Comparison of ENCODE assay signal across 26 mouse cellular contexts in genomic region chr1:78732290-78732689, GRCm38 (mm10).
DNase-seq lines count a peak whose midpoint lies in the region; ATAC-seq and TF ChIP-seq lines count a peak whose summit lies in the region.
"Had no signal": no experiment of that assay in that cellular context is flagged by ENCODE, and none has a peak within 500 bp of the region (broad histone marks: within the 10 kb centered on the region; RNA-seq: fewer than 3 reads in every experiment).

No protein-coding gene starts in this region.

- H3K27ac ChIP-seq in lung, embryonic 16.5 days (ENCODE audit: low read length), result no peak overlapping the region
- no peak overlapping the region for H3K27ac ChIP-seq in hindbrain, embryonic 12.5 days
- H3K27ac ChIP-seq: embryonic facial prominence, embryonic 10.5 days; embryonic facial prominence, embryonic 13.5 days; forebrain, embryonic 13.5 days; hindbrain, embryonic 10.5 days; hindbrain, embryonic 14.5 days; hindbrain, postnatal 0 days had no signal

- no peaks in the 10 kb centered on the region for H3K4me1 ChIP-seq in lung, embryonic 16.5 days (replicated peaks; ENCODE audit: control insufficient read depth, insufficient read depth, low read length)
- no peaks in the 10 kb centered on the region for H3K4me1 ChIP-seq in hindbrain, embryonic 12.5 days
- H3K4me1 ChIP-seq: embryonic facial prominence, embryonic 13.5 days; forebrain, embryonic 13.5 days; hindbrain, embryonic 10.5 days had no signal

- no peaks in the 10 kb centered on the region for H3K36me3 ChIP-seq in lung, embryonic 16.5 days (ENCODE audit: control insufficient read depth, insufficient read depth, low read length)
- no peaks in the 10 kb centered on the region for H3K36me3 ChIP-seq in hindbrain, embryonic 12.5 days
- H3K36me3 ChIP-seq: embryonic facial prominence, embryonic 10.5 days; embryonic facial prominence, embryonic 13.5 days; hindbrain, embryonic 10.5 days had no signal

- 49% methylated on average over 9 of the region's 9 CpGs for WGBS in lung, embryonic 16.5 days
- whole genome bisulfite sequencing in hindbrain, embryonic 12.5 days, result 85% methylated on average over 9 of the region's 9 CpGs

- no peak overlapping the region for H3K9ac ChIP-seq in lung, embryonic 16.5 days (ENCODE audit: low read length)
- no peak overlapping the region for H3K9ac ChIP-seq in hindbrain, embryonic 12.5 days
- H3K9ac ChIP-seq: embryonic facial prominence, embryonic 13.5 days; forebrain, embryonic 13.5 days; hindbrain, embryonic 14.5 days had no signal

- peak; percentile 50 for DNase-seq in heart, adult 11 months
- no peak for DNase-seq in heart, postnatal 10 days
- DNase-seq in lung, adult 18-20 months, result no peak
- peak; percentile 11 for DNase-seq in brain, embryonic 14.5 days (ENCODE audit: low read depth)
- DNase-seq: adrenal gland, adult 2 months; adrenal gland, postnatal 14 days; cerebellum, adult 11-12 months; cerebellum, adult 8-10 months; cerebellum, postnatal 10 days; cerebellum, postnatal 36 days; embryo, embryonic 11 days; gastrocnemius, postnatal 10 days; gastrocnemius, postnatal 36 days; heart, postnatal 36 days had no signal

- no peak overlapping the region for H3K4me2 ChIP-seq in lung, embryonic 16.5 days (ENCODE audit: low read depth, low read length)
- H3K4me2 ChIP-seq in hindbrain, embryonic 12.5 days (replicated peaks), result no peak overlapping the region
- H3K4me2 ChIP-seq: embryonic facial prominence, embryonic 13.5 days; forebrain, embryonic 13.5 days; heart, embryonic 11.5 days; hindbrain, embryonic 14.5 days had no signal

- H3K9me3 ChIP-seq in lung, embryonic 16.5 days (ENCODE audit: control insufficient read depth, low read length), result no peaks in the 10 kb centered on the region
- H3K9me3 ChIP-seq in hindbrain, embryonic 12.5 days (replicated peaks), result no peaks in the 10 kb centered on the region
- H3K9me3 ChIP-seq: embryonic facial prominence, embryonic 13.5 days; forebrain, embryonic 13.5 days; hindbrain, embryonic 10.5 days had no signal

- peak; percentile 79 for ATAC-seq in lung, embryonic 16.5 days (ENCODE audit: low read depth)
- no peak for ATAC-seq in hindbrain, embryonic 12.5 days (ENCODE audit: low FRiP score)
- ATAC-seq: CD4-positive, CD25-positive, alpha-beta regulatory T cell, adult 4 months; forebrain, embryonic 13.5 days; hindbrain, postnatal 0 days; inflammation-experienced regulatory T-cells, adult 6 months had no signal

- no peaks in the 10 kb centered on the region for H3K27me3 ChIP-seq in lung, embryonic 16.5 days (ENCODE audit: control insufficient read depth, insufficient read depth, low read depth, low read length)
- no peaks in the 10 kb centered on the region for H3K27me3 ChIP-seq in hindbrain, embryonic 12.5 days
- H3K27me3 ChIP-seq: embryonic facial prominence, embryonic 13.5 days; forebrain, embryonic 13.5 days had no signal

- no peak for TF ChIP-seq POLR2A in brain, embryonic 14.5 days (IDR thresholded peaks at IDR 0.05; ENCODE audit: borderline replicate concordance, extremely low read depth, insufficient read depth, insufficient read length, poor library complexity, severe bottlenecking)

- TF ChIP-seq CTCF in brain, embryonic 14.5 days (IDR thresholded peaks at IDR 0.05; ENCODE audit: borderline replicate concordance, extremely low read depth, insufficient read depth, insufficient read length), result no peak

- intact Hi-C loops in heart, postnatal 10 days (cut with DNase I), result no loop called here

- no peak overlapping the region for H3K4me3 ChIP-seq in lung, embryonic 16.5 days (ENCODE audit: low read length)
- no peak overlapping the region for H3K4me3 ChIP-seq in hindbrain, embryonic 12.5 days
- H3K4me3 ChIP-seq: embryonic facial prominence, embryonic 10.5 days; embryonic facial prominence, embryonic 13.5 days; erythroblast, embryonic 14.5 days; forebrain, embryonic 13.5 days; hindbrain, embryonic 10.5 days had no signal

Comparison
In these comparisons a context has a peak if more than half of its experiments do, and no peak if none do; other contexts are left out.
1. DNase-seq: peak in heart, adult 11 months (single experiment) and brain, embryonic 14.5 days (single experiment); none in heart, postnatal 10 days (0 of 2) and lung, adult 18-20 months (0 of 2).